In genomic region chr17:24720616-24721015, GRCm38 (mm10) we compare ENCODE assay signal across 10 mouse cellular contexts. TPM values are rescaled to one million over a fixed set of nuclear protein-coding genes. Genes with fewer than 3 reads are reported as not detected.
DNase-seq lines count a peak whose midpoint lies in the region; ATAC-seq and TF ChIP-seq lines count a peak whose summit lies in the region.
"Not testable (repeated sequence)": the region's sequence is repeated elsewhere in the genome, so short reads cannot be mapped to it uniquely, and the experiment has no call there.
"Had no signal": no experiment of that assay in that cellular context is flagged by ENCODE, and none has a peak within 500 bp of the region (broad histone marks: within the 10 kb centered on the region; RNA-seq: fewer than 3 reads in every experiment).

No protein-coding gene starts in this region.

- intact Hi-C loops in gastrocnemius, postnatal 14 days (cut with DNase I; ENCODE audit: low total_unique reads): not testable (repeated sequence)

- not testable (repeated sequence) for TF ChIP-seq EP300 in stomach, postnatal 0 days (optimal IDR thresholded peaks at IDR 0.05)

- not testable (repeated sequence) for TF ChIP-seq CTCF in stomach, postnatal 0 days (IDR thresholded peaks at IDR 0.05; ENCODE audit: low read depth)

- DNase-seq in ES-E14 (ENCODE audit: low read depth, low spot score); hindbrain, embryonic 14.5 days (ENCODE audit: low spot score); stomach, postnatal 0 days (ENCODE audit: low spot score): not testable (repeated sequence)
- peak; percentile 3 for DNase-seq in gastrocnemius, postnatal 14 days
- DNase-seq in kidney, postnatal 10 days: peak; percentile 8

- peak overlapping the region; percentile 67 to 82 for H3K4me3 ChIP-seq in ES-E14 (ENCODE audit: insufficient read depth in 1 of 2, low read depth in 1 of 2, low read length in 2 of 2, poor library complexity in 1 of 2, severe bottlenecking in 1 of 2)
- H3K4me3 ChIP-seq in embryonic facial prominence, embryonic 12.5 days: peak overlapping the region; percentile 84
- H3K4me3 ChIP-seq in hindbrain, embryonic 14.5 days (replicated peaks; ENCODE audit: low read length): peak overlapping the region; percentile 78
- H3K4me3 ChIP-seq in liver, embryonic 16.5 days (ENCODE audit: low read depth, low read length): peak overlapping the region; percentile 93
- H3K4me3 ChIP-seq in midbrain, embryonic 16.5 days (ENCODE audit: low read depth, low read length): peak overlapping the region; percentile 79
- peak overlapping the region; percentile 50 for H3K4me3 ChIP-seq in stomach, postnatal 0 days (ENCODE audit: low read depth, low read length)

- H3K4me1 ChIP-seq in ES-E14 (ENCODE audit: control insufficient read depth in 2 of 2, insufficient read depth in 2 of 2, low read length in 2 of 2, poor library complexity in 1 of 2); stomach, postnatal 0 days (replicated peaks; ENCODE audit: control insufficient read depth, insufficient read depth): not testable (repeated sequence)
- peaks cover 29% of the 10 kb centered on the region for H3K4me1 ChIP-seq in embryonic facial prominence, embryonic 12.5 days
- H3K4me1 ChIP-seq in hindbrain, embryonic 14.5 days (replicated peaks; ENCODE audit: control insufficient read depth, insufficient read depth, low read length): peaks cover 24% of the 10 kb centered on the region
- H3K4me1 ChIP-seq in liver, embryonic 16.5 days (ENCODE audit: control insufficient read depth, low read depth, low read length): peaks cover 37% of the 10 kb centered on the region
- peaks cover 25% of the 10 kb centered on the region for H3K4me1 ChIP-seq in midbrain, embryonic 16.5 days (ENCODE audit: control insufficient read depth, insufficient read depth, low read length)

- WGBS in embryonic facial prominence, embryonic 12.5 days: 2% methylated on average over 11 of the region's 11 CpGs
- WGBS in hindbrain, embryonic 14.5 days: 0% methylated on average over 11 of the region's 11 CpGs
- 1% methylated on average over 11 of the region's 11 CpGs for WGBS in liver, embryonic 16.5 days (ENCODE audit: insufficient replicate concordance)
- under 1% methylated on average over 11 of the region's 11 CpGs for whole genome bisulfite sequencing in midbrain, embryonic 16.5 days
- 0% methylated on average over 11 of the region's 11 CpGs for WGBS in stomach, postnatal 0 days

- not testable (repeated sequence) for H3K9me3 ChIP-seq in ES-E14 (ENCODE audit: control insufficient read depth, insufficient read depth, low read depth, low read length); embryonic facial prominence, embryonic 12.5 days; hindbrain, embryonic 14.5 days (ENCODE audit: control insufficient read depth, low read length); liver, embryonic 16.5 days (replicated peaks; ENCODE audit: control insufficient read depth, low read length); midbrain, embryonic 16.5 days (replicated peaks; ENCODE audit: control insufficient read depth, low read length, poor library complexity, severe bottlenecking); stomach, postnatal 0 days (ENCODE audit: control insufficient read depth, low read length)

- H3K36me3 ChIP-seq in ES-E14 (ENCODE audit: control insufficient read depth, insufficient read depth, low read length, poor library complexity, severe bottlenecking): peaks cover 43% of the 10 kb centered on the region
- peaks cover 41% of the 10 kb centered on the region for H3K36me3 ChIP-seq in embryonic facial prominence, embryonic 12.5 days
- peaks cover 36% of the 10 kb centered on the region for H3K36me3 ChIP-seq in hindbrain, embryonic 14.5 days (replicated peaks; ENCODE audit: control insufficient read depth, insufficient read depth)
- H3K36me3 ChIP-seq in liver, embryonic 16.5 days (ENCODE audit: control insufficient read depth, insufficient read depth); midbrain, embryonic 16.5 days (ENCODE audit: control insufficient read depth, insufficient read depth, low read length); stomach, postnatal 0 days (ENCODE audit: control insufficient read depth, insufficient read depth, low read length): not testable (repeated sequence)

- not testable (repeated sequence) for H3K27ac ChIP-seq in ES-E14 (ENCODE audit: insufficient read depth, low read depth, low read length, poor library complexity, severe bottlenecking); hindbrain, embryonic 14.5 days; midbrain, embryonic 16.5 days (ENCODE audit: low read length)
- 0 out of 2 replicates have a peak overlapping the region, but pooled peaks have one; percentile 89 for H3K27ac ChIP-seq in embryonic facial prominence, embryonic 12.5 days
- H3K27ac ChIP-seq in liver, embryonic 16.5 days (ENCODE audit: low read length): peak overlapping the region; percentile 76
- peak overlapping the region; percentile 94 for H3K27ac ChIP-seq in stomach, postnatal 0 days (replicated peaks)

- not testable (repeated sequence) for H3K27me3 ChIP-seq in embryonic facial prominence, embryonic 12.5 days; hindbrain, embryonic 14.5 days (ENCODE audit: control insufficient read depth, insufficient read depth, low read length); liver, embryonic 16.5 days (ENCODE audit: control insufficient read depth, insufficient read depth, low read depth, low read length); midbrain, embryonic 16.5 days (ENCODE audit: control insufficient read depth, insufficient read depth, low read depth, low read length); stomach, postnatal 0 days (ENCODE audit: control insufficient read depth, insufficient read depth, low read length)

- peak overlapping the region; percentile 85 for H3K4me2 ChIP-seq in embryonic facial prominence, embryonic 12.5 days (replicated peaks)
- peak overlapping the region; percentile 96 for H3K4me2 ChIP-seq in hindbrain, embryonic 14.5 days (replicated peaks)
- peak overlapping the region; percentile 71 for H3K4me2 ChIP-seq in liver, embryonic 16.5 days (ENCODE audit: low read depth, low read length)
- H3K4me2 ChIP-seq in midbrain, embryonic 16.5 days (ENCODE audit: low read length): peak overlapping the region; percentile 87
- H3K4me2 ChIP-seq in stomach, postnatal 0 days (replicated peaks; ENCODE audit: low read depth): peak overlapping the region; percentile 66

- H3K9ac ChIP-seq in ES-E14 (ENCODE audit: insufficient read depth, low read depth, low read length, poor library complexity, severe bottlenecking): peak overlapping the region; percentile 82
- H3K9ac ChIP-seq in embryonic facial prominence, embryonic 12.5 days: peak overlapping the region; percentile 88
- H3K9ac ChIP-seq in hindbrain, embryonic 14.5 days: peak overlapping the region; percentile 88
- peak overlapping the region; percentile 71 for H3K9ac ChIP-seq in liver, embryonic 16.5 days (ENCODE audit: low read depth, low read length)
- H3K9ac ChIP-seq in midbrain, embryonic 16.5 days (ENCODE audit: low read depth, low read length): peak overlapping the region; percentile 60
- peak overlapping the region; percentile 88 for H3K9ac ChIP-seq in stomach, postnatal 0 days (ENCODE audit: low read length)

- in situ Hi-C loops in ES-E14 (cut with MboI; ENCODE audit: low sequenced_read_pairs in 2 of 2, unreplicated experiment in 2 of 2): not testable (repeated sequence)

- ATAC-seq in embryonic facial prominence, embryonic 12.5 days (ENCODE audit: insufficient number of reproducible peaks, insufficient read depth, low FRiP score, low TSS enrichment); hindbrain, embryonic 14.5 days (ENCODE audit: low FRiP score); liver, embryonic 16.5 days (ENCODE audit: low read depth); midbrain, embryonic 16.5 days; stomach, postnatal 0 days (ENCODE audit: low FRiP score, low TSS enrichment): not testable (repeated sequence)

RNA-seq across cellular contexts. Expression of gene Rps2, which starts 2.7 kb away (rescaled TPM):
- total RNA-seq in ES-E14 (2012; rRNA removed): 3,495 and 3,661 TPM in 2 replicates
- 1,116 and 1,117 TPM in 2 replicates for polyA plus RNA-seq in embryonic facial prominence, embryonic 12.5 days (2016; fragmentation: Nextera tagmentation; extraction: Ambion mirVana)
- 100 to 1,000 TPM; 643 to 719 TPM for total RNA-seq in gastrocnemius, postnatal 14 days (2021)
- 800 and 838 TPM in 2 replicates for polyA plus RNA-seq in hindbrain, embryonic 14.5 days (2014; fragmentation: Nextera tagmentation; extraction: Ambion mirVana)
- polyA plus RNA-seq in liver, embryonic 16.5 days (2015; fragmentation: Nextera tagmentation; extraction: Ambion mirVana): 868 and 907 TPM in 2 replicates
- polyA plus RNA-seq in midbrain, embryonic 16.5 days (2015; fragmentation: Nextera tagmentation; extraction: Ambion mirVana): 657 and 682 TPM in 2 replicates
- 1,081 and 1,135 TPM in 2 replicates for polyA plus RNA-seq in stomach, postnatal 0 days (2015; fragmentation: Nextera tagmentation; extraction: Ambion mirVana)

RNA-seq across cellular contexts. Expression of gene Rnf151, which starts 2.8 kb away (rescaled TPM):
- 0.71 and 0.95 TPM in 2 replicates for total RNA-seq in ES-E14 (2012; rRNA removed)
- polyA plus RNA-seq in embryonic facial prominence, embryonic 12.5 days (2016; fragmentation: Nextera tagmentation; extraction: Ambion mirVana): 0.22 TPM in 1 of 2 replicates, not detected in the other
- not detected for total RNA-seq in gastrocnemius, postnatal 14 days (2021)
- polyA plus RNA-seq in hindbrain, embryonic 14.5 days (2014; fragmentation: Nextera tagmentation; extraction: Ambion mirVana): not detected in 2 replicates
- 0.07 TPM in 1 of 2 replicates, not detected in the other for polyA plus RNA-seq in liver, embryonic 16.5 days (2015; fragmentation: Nextera tagmentation; extraction: Ambion mirVana)
- polyA plus RNA-seq in midbrain, embryonic 16.5 days (2015; fragmentation: Nextera tagmentation; extraction: Ambion mirVana): 0.28 TPM in 1 of 2 replicates, not detected in the other
- 0.10 TPM in 1 of 2 replicates, not detected in the other for polyA plus RNA-seq in stomach, postnatal 0 days (2015; fragmentation: Nextera tagmentation; extraction: Ambion mirVana)
- total RNA-seq: heart, postnatal 36 days; left cerebral cortex, postnatal 4 days had no signal

RNA-seq across cellular contexts. Expression of gene Ndufb10, which starts 3.7 kb away (rescaled TPM):
- total RNA-seq in ES-E14 (2012; rRNA removed): 147 and 191 TPM in 2 replicates
- polyA plus RNA-seq in embryonic facial prominence, embryonic 12.5 days (2016; fragmentation: Nextera tagmentation; extraction: Ambion mirVana): 209 and 223 TPM in 2 replicates
- total RNA-seq in gastrocnemius, postnatal 14 days (2021): 100 to 1,000 TPM; 467 to 532 TPM
- 308 and 347 TPM in 2 replicates for polyA plus RNA-seq in hindbrain, embryonic 14.5 days (2014; fragmentation: Nextera tagmentation; extraction: Ambion mirVana)
- 168 and 174 TPM in 2 replicates for polyA plus RNA-seq in liver, embryonic 16.5 days (2015; fragmentation: Nextera tagmentation; extraction: Ambion mirVana)
- 264 and 289 TPM in 2 replicates for polyA plus RNA-seq in midbrain, embryonic 16.5 days (2015; fragmentation: Nextera tagmentation; extraction: Ambion mirVana)
- 256 and 269 TPM in 2 replicates for polyA plus RNA-seq in stomach, postnatal 0 days (2015; fragmentation: Nextera tagmentation; extraction: Ambion mirVana)

RNA-seq across cellular contexts. Expression of gene Rpl3l, which starts 7.0 kb away (rescaled TPM):
- 0.16 and 0.67 TPM in 2 replicates for total RNA-seq in ES-E14 (2012; rRNA removed)
- polyA plus RNA-seq in embryonic facial prominence, embryonic 12.5 days (2016; fragmentation: Nextera tagmentation; extraction: Ambion mirVana): not detected in 2 replicates
- 100 to 1,000 TPM; 781 to 864 TPM for total RNA-seq in gastrocnemius, postnatal 14 days (2021)
- 0.25 TPM in 1 of 2 replicates, not detected in the other for polyA plus RNA-seq in hindbrain, embryonic 14.5 days (2014; fragmentation: Nextera tagmentation; extraction: Ambion mirVana)
- polyA plus RNA-seq in liver, embryonic 16.5 days (2015; fragmentation: Nextera tagmentation; extraction: Ambion mirVana): 0.34 TPM in 1 of 2 replicates, not detected in the other
- not detected in 2 replicates for polyA plus RNA-seq in midbrain, embryonic 16.5 days (2015; fragmentation: Nextera tagmentation; extraction: Ambion mirVana)
- polyA plus RNA-seq in stomach, postnatal 0 days (2015; fragmentation: Nextera tagmentation; extraction: Ambion mirVana): 0.23 and 0.28 TPM in 2 replicates
- total RNA-seq: left cerebral cortex, postnatal 4 days had no signal

RNA-seq across cellular contexts. Expression of gene Tbl3, which starts 13.2 kb away (rescaled TPM):
- total RNA-seq in ES-E14 (2012; rRNA removed): 108 and 119 TPM in 2 replicates
- polyA plus RNA-seq in embryonic facial prominence, embryonic 12.5 days (2016; fragmentation: Nextera tagmentation; extraction: Ambion mirVana): 93.9 and 94.2 TPM in 2 replicates
- total RNA-seq in gastrocnemius, postnatal 14 days (2021): 10 to 100 TPM; 16.3 to 19.6 TPM
- polyA plus RNA-seq in hindbrain, embryonic 14.5 days (2014; fragmentation: Nextera tagmentation; extraction: Ambion mirVana): 58.3 and 64.3 TPM in 2 replicates
- 29.3 and 29.5 TPM in 2 replicates for polyA plus RNA-seq in liver, embryonic 16.5 days (2015; fragmentation: Nextera tagmentation; extraction: Ambion mirVana)
- polyA plus RNA-seq in midbrain, embryonic 16.5 days (2015; fragmentation: Nextera tagmentation; extraction: Ambion mirVana): 61.8 and 69.2 TPM in 2 replicates
- polyA plus RNA-seq in stomach, postnatal 0 days (2015; fragmentation: Nextera tagmentation; extraction: Ambion mirVana): 33.7 and 36.3 TPM in 2 replicates
